8 mouse cellular contexts compared by ENCODE assay signal in genomic region chr12:31635240-31635607, GRCm38 (mm10). TPM values are rescaled to one million over a fixed set of nuclear protein-coding genes. Genes with fewer than 3 reads are reported as not detected.
A peak's percentile ranks its signal among the peaks of the same experiment; 100 is the strongest.
DNase-seq lines count a peak whose midpoint lies in the region; ATAC-seq and TF ChIP-seq lines count a peak whose summit lies in the region.

No protein-coding gene starts in this region.

- peaks cover 10% of the 10 kb centered on the region for H3K79me2 ChIP-seq in CH12.LX (replicated peaks; ENCODE audit: control insufficient read depth, extremely low read depth, insufficient read depth, poor library complexity, severe bottlenecking)

- no peak; the same call in 1 of the 2 replicates for ATAC-seq in forebrain, embryonic 13.5 days
- ATAC-seq in liver, embryonic 13.5 days (ENCODE audit: low read depth): no peak

- no peaks in the 10 kb centered on the region for H3K27me3 ChIP-seq in heart, embryonic 10.5 days (ENCODE audit: insufficient read depth, poor library complexity, severe bottlenecking)
- no peaks in the 10 kb centered on the region for H3K27me3 ChIP-seq in CH12.LX (replicated peaks)
- no peaks in the 10 kb centered on the region for H3K27me3 ChIP-seq in forebrain, embryonic 13.5 days
- H3K27me3 ChIP-seq in liver, embryonic 13.5 days: no peaks in the 10 kb centered on the region

- H3K36me3 ChIP-seq in heart, embryonic 10.5 days: peaks cover 3% of the 10 kb centered on the region
- peaks cover 7 to 35% of the 10 kb centered on the region in 2 experiments for H3K36me3 ChIP-seq in CH12.LX (replicated peaks in 1 of 2; ENCODE audit: control insufficient read depth in 1 of 2, insufficient read depth in 1 of 2, low read length in 1 of 2)
- peaks cover 3% of the 10 kb centered on the region; the same call in 1 of the 2 replicates for H3K36me3 ChIP-seq in forebrain, embryonic 13.5 days (ENCODE audit: poor library complexity, severe bottlenecking)
- H3K36me3 ChIP-seq in liver, embryonic 13.5 days: no peaks in the 10 kb centered on the region

- no peak for TF ChIP-seq CTCF in CH12.LX (conservative IDR thresholded peaks at IDR 0.05 in 1 of 2, IDR thresholded peaks at IDR 0.05 in 1 of 2; ENCODE audit: low read depth in 2 of 2, low read length in 2 of 2)

- H3K4me1 ChIP-seq in heart, embryonic 10.5 days: peaks cover 10% of the 10 kb centered on the region
- H3K4me1 ChIP-seq in CH12.LX (ENCODE audit: control insufficient read depth in 1 of 2, insufficient read depth in 2 of 2): peaks cover 6 to 25% of the 10 kb centered on the region in 2 experiments; a peak in 2 of 4 replicates
- peaks cover 8% of the 10 kb centered on the region for H3K4me1 ChIP-seq in forebrain, embryonic 13.5 days
- H3K4me1 ChIP-seq in liver, embryonic 13.5 days (replicated peaks): peaks cover 22% of the 10 kb centered on the region

- in situ Hi-C loops in CH12.LX (cut with MboI; ENCODE audit: low pct_ligation_motif_present, low pct_unique_long_range_greater_than_20kb, low sequenced_read_pairs): no loop called here

- DNase-seq in heart, embryonic 10.5 days (ENCODE audit: low spot score): no peak
- no peak for DNase-seq in heart, adult 8-10 months (ENCODE audit: low spot score)
- peak; percentile 21 for DNase-seq in CH12.LX (ENCODE audit: extremely low read depth)
- DNase-seq in liver, embryonic 13.5 days: no peak
- no peak for DNase-seq in adrenal gland, postnatal 25 days
- DNase-seq in urinary bladder, postnatal 36 days (ENCODE audit: low spot score in 2 of 2): no peak
- no peak for DNase-seq in urinary bladder, adult 18-20 months (ENCODE audit: low spot score in 2 of 2)

- no peaks in the 10 kb centered on the region for H3K9me3 ChIP-seq in heart, embryonic 10.5 days
- H3K9me3 ChIP-seq in CH12.LX (replicated peaks; ENCODE audit: low read length): no peaks in the 10 kb centered on the region
- H3K9me3 ChIP-seq in forebrain, embryonic 13.5 days (replicated peaks): no peaks in the 10 kb centered on the region
- H3K9me3 ChIP-seq in liver, embryonic 13.5 days (replicated peaks): no peaks in the 10 kb centered on the region

- TF ChIP-seq RAD21 in CH12.LX (IDR thresholded peaks at IDR 0.05; ENCODE audit: low read depth, low read length): no peak

- dilution Hi-C loops in CH12.LX (cut with MboI; ENCODE audit: extremely low pct_ligation_motif_present, extremely low pct_unique_long_range_greater_than_20kb, low sequenced_read_pairs): no loop called here

- 91% methylated on average over 3 of the region's 3 CpGs for WGBS in heart, embryonic 10.5 days
- WGBS in forebrain, embryonic 13.5 days: 83% methylated on average over 3 of the region's 3 CpGs
- 77% methylated on average over 3 of the region's 3 CpGs for WGBS in liver, embryonic 13.5 days (ENCODE audit: insufficient replicate concordance)

- H3K4me2 ChIP-seq in CH12.LX (ENCODE audit: insufficient read depth, low read depth, poor library complexity, severe bottlenecking): peak overlapping the region; percentile 24
- peak overlapping the region; percentile 76 for H3K4me2 ChIP-seq in forebrain, embryonic 13.5 days
- H3K4me2 ChIP-seq in liver, embryonic 13.5 days: peak overlapping the region; percentile 89

- peak overlapping the region; percentile 87 for H3K9ac ChIP-seq in CH12.LX (ENCODE audit: insufficient read depth, low read depth)
- no peak overlapping the region for H3K9ac ChIP-seq in forebrain, embryonic 13.5 days
- peak overlapping the region; percentile 85; the same call in 1 of the 2 replicates for H3K9ac ChIP-seq in liver, embryonic 13.5 days

- H3K27ac ChIP-seq in heart, embryonic 10.5 days: peak overlapping the region; percentile 92; the same call in 1 of the 2 replicates
- no peak overlapping the region for H3K27ac ChIP-seq in CH12.LX (ENCODE audit: insufficient read depth, low read depth)
- no peak overlapping the region for H3K27ac ChIP-seq in forebrain, embryonic 13.5 days
- H3K27ac ChIP-seq in liver, embryonic 13.5 days: no peak overlapping the region

- H3K4me3 ChIP-seq in heart, embryonic 10.5 days: no peak overlapping the region
- H3K4me3 ChIP-seq in CH12.LX (replicated peaks in 1 of 3; ENCODE audit: low read depth in 2 of 3, low read length in 2 of 3, poor library complexity in 1 of 3): peak overlapping the region; percentile 65 to 82 (median 80)
- H3K4me3 ChIP-seq in forebrain, embryonic 13.5 days: no peak overlapping the region
- peak overlapping the region; percentile 68 for H3K4me3 ChIP-seq in liver, embryonic 13.5 days (replicated peaks)

- no peak for TF ChIP-seq EP300 in CH12.LX (IDR thresholded peaks at IDR 0.05; ENCODE audit: low read length)

- no peak for TF ChIP-seq POLR2A in CH12.LX (IDR thresholded peaks at IDR 0.05; ENCODE audit: low read depth, low read length)

TF ChIP-seq in CH12.LX, 34 proteins besides CTCF, POLR2A, EP300 and RAD21:
- 0 out of 2 replicates have a peak, but pooled peaks have one; percentile 25 for TF ChIP-seq ELF1 (IDR thresholded peaks at IDR 0.05; ENCODE audit: low read depth, low read length)
- no peak for TF ChIP-seq GABPA (IDR thresholded peaks at IDR 0.05; ENCODE audit: insufficient replicate concordance, low read depth, low read length)

RNA-seq across cellular contexts. Expression of gene Bcap29, which starts 0.8 kb away (rescaled TPM):
- polyA plus RNA-seq in heart, embryonic 10.5 days (2016; fragmentation: Nextera tagmentation; extraction: Ambion mirVana): 36.5 and 45.3 TPM in 2 replicates
- total RNA-seq in heart, adult 8-10 months (2022): 10 to 100 TPM; 36.2 to 40.5 (median 36.7) TPM
- total RNA-seq in CH12.LX (2012; rRNA removed) (31.4 and 32.4 TPM in 2 replicates), CH12.LX (2014; rRNA removed) (104 and 112 TPM in 2 replicates)
- 127 and 128 TPM in 2 replicates for polyA plus RNA-seq in CH12.LX (2012; ENCODE audit: insufficient read length, low read depth)
- 27.1 and 30.0 TPM in 2 replicates for polyA plus RNA-seq in forebrain, embryonic 13.5 days (2015; fragmentation: Nextera tagmentation; extraction: Ambion mirVana)
- polyA plus RNA-seq in liver, embryonic 13.5 days (2015; fragmentation: Nextera tagmentation; extraction: Ambion mirVana): 41.8 and 48.2 TPM in 2 replicates
- total RNA-seq in adrenal gland, postnatal 25 days (2021): 22.1 and 26.5 TPM in 2 replicates

RNA-seq across cellular contexts. Expression of gene Dus4l, which starts 19.4 kb away (rescaled TPM):
- 7.4 and 11.4 TPM in 2 replicates for polyA plus RNA-seq in heart, embryonic 10.5 days (2016; fragmentation: Nextera tagmentation; extraction: Ambion mirVana)
- 1 to 10 TPM; 5.2 to 9.2 (median 7.0) TPM for total RNA-seq in heart, adult 8-10 months (2022)
- total RNA-seq in CH12.LX (2012; rRNA removed) (16.1 and 17.9 TPM in 2 replicates), CH12.LX (2014; rRNA removed) (32.8 and 37.0 TPM in 2 replicates)
- polyA plus RNA-seq in CH12.LX (2012; ENCODE audit: insufficient read length, low read depth): 23.2 and 26.2 TPM in 2 replicates
- 11.2 and 12.9 TPM in 2 replicates for polyA plus RNA-seq in forebrain, embryonic 13.5 days (2015; fragmentation: Nextera tagmentation; extraction: Ambion mirVana)
- 3.4 and 4.6 TPM in 2 replicates for polyA plus RNA-seq in liver, embryonic 13.5 days (2015; fragmentation: Nextera tagmentation; extraction: Ambion mirVana)
- total RNA-seq in adrenal gland, postnatal 25 days (2021): 8.6 and 11.8 TPM in 2 replicates

RNA-seq across cellular contexts. Expression of gene Cog5, which starts 19.4 kb away (rescaled TPM):
- 26.1 and 31.0 TPM in 2 replicates for polyA plus RNA-seq in heart, embryonic 10.5 days (2016; fragmentation: Nextera tagmentation; extraction: Ambion mirVana)
- total RNA-seq in heart, adult 8-10 months (2022): 10 to 100 TPM; 56.3 to 63.2 (median 59.0) TPM
- total RNA-seq in CH12.LX (2012; rRNA removed) (31.6 and 34.8 TPM in 2 replicates), CH12.LX (2014; rRNA removed) (40.6 and 42.7 TPM in 2 replicates)
- polyA plus RNA-seq in CH12.LX (2012; ENCODE audit: insufficient read length, low read depth): 32.0 and 39.3 TPM in 2 replicates
- 24.2 and 27.6 TPM in 2 replicates for polyA plus RNA-seq in forebrain, embryonic 13.5 days (2015; fragmentation: Nextera tagmentation; extraction: Ambion mirVana)
- polyA plus RNA-seq in liver, embryonic 13.5 days (2015; fragmentation: Nextera tagmentation; extraction: Ambion mirVana): 8.0 and 9.3 TPM in 2 replicates
- 39.2 and 51.5 TPM in 2 replicates for total RNA-seq in adrenal gland, postnatal 25 days (2021)

Comparison
In these comparisons a context has a peak if more than half of its experiments do, and no peak if none do; other contexts are left out.
1. H3K4me3 ChIP-seq: peak in CH12.LX (3 of 3) and liver, embryonic 13.5 days (single experiment); none in heart, embryonic 10.5 days (single experiment) and forebrain, embryonic 13.5 days (single experiment).
2. H3K4me2 ChIP-seq: peak in every context shown above with its lines; median percentile 89 in liver, embryonic 13.5 days; 76 in forebrain, embryonic 13.5 days; 24 in CH12.LX.